Mouse (Mus musculus) heart, postnatal 10 days (tissue): ENCODE data around the gene Nqo2. TPM values are rescaled to one million over a fixed set of nuclear protein-coding genes. Genes with fewer than 3 reads are reported as not detected.

Experiments used
- DNase-seq, 2 experiments: peaks; one replicate each; pipeline ENCODE4 v3.0.0; 2021
- intact Hi-C: fragments of 180-260 bp; cut with DNase I; formaldehyde crosslinking; loops from one replicate; pipeline ENCODE4 v1.15.1; 2025
- total RNA-seq, 2 experiments: library from RNA; stranded (reverse); gene quantifications; 2 replicates each; pipeline ENCODE4 v1.2.3; 2021

Gene Nqo2
- total RNA-seq, 2 experiments from 2014 or later: 24.2 to 26.3 TPM

GRCm38 (mm10) chr13:33989625-33990024 is 25.1 kb downstream of the Nqo2 start:
- intact Hi-C loops: no loop called here
- no peak for DNase-seq

GRCm38 (mm10) chr13:33995197-33995596 is 30.7 kb downstream of the Nqo2 start:
- peak; percentile 79 to 83 for DNase-seq
- intact Hi-C loops: loop anchor here (1.0 kb wide), 1 partner anchor 38 kb away; no protein-coding TSS in a partner anchor

- peak; percentile 92 to 95 for DNase-seq
- intact Hi-C loops: no loop called here
Observed at GRCm38 (mm10) chr13:34002058-34003006, 37.8 kb downstream of the Nqo2 start, which contains the start of the genes Ripk1 and Serpinb6a. TSS of gene Ripk1 (plus strand) at chr13:34002363. TSS of gene Serpinb6a (minus strand) at chr13:34002794.

- intact Hi-C loops: no loop called here
- DNase-seq: no peak
Observed at GRCm38 (mm10) chr13:34003058-34003457, 38.6 kb downstream of the Nqo2 start.

- no peak for DNase-seq
- intact Hi-C loops: no loop called here
Observed at GRCm38 (mm10) chr13:34007234-34007633, 42.7 kb downstream of the Nqo2 start.

- no peak for DNase-seq
- intact Hi-C loops: no loop called here
Observed at GRCm38 (mm10) chr13:34016927-34017569, 52.6 kb downstream of the Nqo2 start.

- no peak for DNase-seq
- intact Hi-C loops: no loop called here
Observed at GRCm38 (mm10) chr13:34018521-34018920, 54.0 kb downstream of the Nqo2 start.

GRCm38 (mm10) chr13:34021998-34022397 is 57.5 kb downstream of the Nqo2 start:
- DNase-seq: no peak
- intact Hi-C loops: no loop called here

- no peak for DNase-seq
- intact Hi-C loops: no loop called here
Observed at GRCm38 (mm10) chr13:34032041-34032440, 67.6 kb downstream of the Nqo2 start.

GRCm38 (mm10) chr13:34035424-34035823 is 70.9 kb downstream of the Nqo2 start:
- intact Hi-C loops: no loop called here

GRCm38 (mm10) chr13:34036726-34037125 is 72.2 kb downstream of the Nqo2 start:
- intact Hi-C loops: no loop called here
- DNase-seq: no peak

More at GRCm38 (mm10) chr13:34035424-34035823, 70.9 kb downstream of the Nqo2 start:
- DNase-seq: no peak

- peak; percentile 94 to 95 for DNase-seq
- intact Hi-C loops: no loop called here
Observed at GRCm38 (mm10) chr13:34037172-34038055, 72.9 kb downstream of the Nqo2 start, which contains the start of gene Bphl. TSS of gene Bphl (plus strand) at chr13:34037597.

- no peak for DNase-seq
- intact Hi-C loops: no loop called here
Observed at GRCm38 (mm10) chr13:34038056-34038432, 73.6 kb downstream of the Nqo2 start.

Other genes with a start within 250 kb of the Nqo2 start
- gene Serpinb6e, start 121.3 kb upstream of the Nqo2 start, total RNA-seq: not detected
- gene Serpinb6c, start 59.0 kb upstream of the Nqo2 start, total RNA-seq: under 1 TPM in 1 of 2 experiments, not detected in 1; 0.19 TPM
- gene Ripk1, start 37.7 kb downstream of the Nqo2 start, total RNA-seq: 10 to 100 TPM; 12.9 to 13.5 TPM
- 100 to 1,000 TPM; 113 TPM for gene Serpinb6a, start 38.1 kb downstream of the Nqo2 start, total RNA-seq
- 10 to 100 TPM; 30.4 to 33.8 TPM for gene Bphl, start 72.9 kb downstream of the Nqo2 start, total RNA-seq
- gene Tubb2a, start 113.3 kb downstream of the Nqo2 start, total RNA-seq: 100 to 1,000 TPM; 114 to 117 TPM
- gene Tubb2b, start 165.8 kb downstream of the Nqo2 start, total RNA-seq: 10 to 100 TPM; 22.7 to 27.2 TPM
- gene Psmg4, start 198.3 kb downstream of the Nqo2 start, total RNA-seq: 10 to 100 TPM; 34.0 to 39.0 TPM